ENCODE assay signal across 18 mouse cellular contexts in the genomic region with DNA sequence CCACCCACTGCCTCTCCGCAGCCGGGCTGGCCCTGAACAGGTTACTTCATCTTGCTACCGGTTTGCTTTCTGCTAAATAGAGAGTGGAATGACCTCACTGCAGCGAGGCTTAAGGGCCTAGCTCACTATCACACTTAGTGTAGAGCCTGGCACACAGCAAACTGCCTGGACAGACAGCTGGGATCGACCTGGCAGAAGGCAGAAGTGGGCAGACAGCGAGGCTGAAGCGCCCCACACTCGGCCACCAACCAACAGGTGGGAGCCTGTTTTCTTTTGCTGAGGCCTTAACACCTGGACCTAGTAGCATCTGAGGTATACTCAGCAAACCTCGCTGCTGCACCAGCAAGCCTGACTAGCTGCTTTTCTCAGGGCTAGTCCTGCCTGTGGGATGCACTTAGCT.
DNase-seq lines count a peak whose midpoint lies in the region; ATAC-seq lines count a peak whose summit lies in the region.
"Had no signal": no experiment of that assay in that cellular context is flagged by ENCODE, and none has a peak within 500 bp of the region (broad histone marks: within the 10 kb centered on the region; RNA-seq: fewer than 3 reads in every experiment).

No protein-coding gene starts in this region.

- 0 out of 2 replicates have a peak overlapping the region, but pooled peaks have one; percentile 39 for H3K27ac ChIP-seq in heart, embryonic 12.5 days (ENCODE audit: poor library complexity, severe bottlenecking)
- H3K27ac ChIP-seq in heart, embryonic 11.5 days (ENCODE audit: low read depth, low read length): no peak overlapping the region
- H3K27ac ChIP-seq in heart, embryonic 16.5 days (ENCODE audit: low read length): peak overlapping the region; percentile 64
- H3K27ac ChIP-seq in kidney, embryonic 15.5 days: peak overlapping the region; percentile 63; the same call in 1 of the 2 replicates
- H3K27ac ChIP-seq in kidney, embryonic 16.5 days (ENCODE audit: low read length): no peak overlapping the region
- H3K27ac ChIP-seq: embryonic facial prominence, embryonic 13.5 days; forebrain, embryonic 12.5 days had no signal

- no peaks in the 10 kb centered on the region for H3K36me3 ChIP-seq in heart, embryonic 12.5 days
- no peaks in the 10 kb centered on the region for H3K36me3 ChIP-seq in heart, embryonic 11.5 days (ENCODE audit: control insufficient read depth, insufficient read depth, low read length)
- H3K36me3 ChIP-seq in heart, embryonic 16.5 days (ENCODE audit: control insufficient read depth, insufficient read depth): no peaks in the 10 kb centered on the region
- 0 out of 2 replicates have a peak, but pooled peaks cover under 1% of the 10 kb centered on the region for H3K36me3 ChIP-seq in kidney, embryonic 15.5 days
- H3K36me3 ChIP-seq in kidney, embryonic 16.5 days (ENCODE audit: insufficient read depth, low read length): no peaks in the 10 kb centered on the region
- H3K36me3 ChIP-seq: embryonic facial prominence, embryonic 13.5 days; forebrain, embryonic 12.5 days; hindbrain, embryonic 15.5 days had no signal

- H3K4me1 ChIP-seq in heart, embryonic 12.5 days (replicated peaks): peaks cover 50% of the 10 kb centered on the region
- peaks cover 36% of the 10 kb centered on the region for H3K4me1 ChIP-seq in heart, embryonic 11.5 days (ENCODE audit: control insufficient read depth, insufficient read depth, low read length)
- H3K4me1 ChIP-seq in heart, embryonic 16.5 days (ENCODE audit: control insufficient read depth, insufficient read depth, low read length): peaks cover 39% of the 10 kb centered on the region
- H3K4me1 ChIP-seq in kidney, embryonic 15.5 days: peaks cover 37% of the 10 kb centered on the region
- H3K4me1 ChIP-seq in kidney, embryonic 16.5 days (ENCODE audit: insufficient read depth, low read length): peaks cover 25% of the 10 kb centered on the region; the same call in 1 of the 2 replicates

- intact Hi-C loops in heart, postnatal 25 days (cut with DNase I): loop anchor here (10.0 kb wide), 1 partner anchor 367 kb away; no protein-coding TSS in a partner anchor

- DNase-seq in heart, postnatal 25 days (ENCODE audit: low spot score): no peak
- no peak for DNase-seq in lung, adult 18-20 months
- DNase-seq: adrenal gland, adult 2 months; adrenal gland, postnatal 25 days; cerebellum, adult 18-20 months; cerebellum, adult 9-11 months; cerebellum, postnatal 36 days; kidney, adult 18-20 months had no signal

- H3K9me3 ChIP-seq in heart, embryonic 12.5 days (replicated peaks): no peaks in the 10 kb centered on the region
- H3K9me3 ChIP-seq in heart, embryonic 11.5 days (replicated peaks; ENCODE audit: control insufficient read depth, low read length): no peaks in the 10 kb centered on the region
- no peaks in the 10 kb centered on the region for H3K9me3 ChIP-seq in heart, embryonic 16.5 days (replicated peaks; ENCODE audit: control insufficient read depth, low read length)
- no peaks in the 10 kb centered on the region for H3K9me3 ChIP-seq in kidney, embryonic 15.5 days (replicated peaks)
- no peaks in the 10 kb centered on the region for H3K9me3 ChIP-seq in kidney, embryonic 16.5 days (ENCODE audit: low read length)
- H3K9me3 ChIP-seq: embryonic facial prominence, embryonic 13.5 days; forebrain, embryonic 12.5 days; hindbrain, embryonic 15.5 days had no signal

- WGBS in heart, embryonic 12.5 days: 80% methylated on average over 9 of the region's 9 CpGs
- 75% methylated on average over 9 of the region's 9 CpGs for WGBS in heart, embryonic 11.5 days (ENCODE audit: insufficient replicate concordance)
- 58% methylated on average over 9 of the region's 9 CpGs for WGBS in heart, embryonic 16.5 days
- WGBS in kidney, embryonic 15.5 days: 85% methylated on average over 9 of the region's 9 CpGs
- 85% methylated on average over 9 of the region's 9 CpGs for WGBS in kidney, embryonic 16.5 days

- H3K4me2 ChIP-seq in heart, embryonic 12.5 days: no peak overlapping the region
- no peak overlapping the region for H3K4me2 ChIP-seq in heart, embryonic 11.5 days
- H3K4me2 ChIP-seq in heart, embryonic 16.5 days (ENCODE audit: low read depth, low read length): no peak overlapping the region
- H3K4me2 ChIP-seq in kidney, embryonic 15.5 days: no peak overlapping the region
- H3K4me2 ChIP-seq in kidney, embryonic 16.5 days (replicated peaks; ENCODE audit: low read depth, low read length): no peak overlapping the region
- H3K4me2 ChIP-seq: embryonic facial prominence, embryonic 13.5 days; forebrain, embryonic 12.5 days; hindbrain, embryonic 15.5 days had no signal

- peak overlapping the region; percentile 32; the same call in 1 of the 2 replicates for H3K9ac ChIP-seq in heart, embryonic 12.5 days
- H3K9ac ChIP-seq in heart, embryonic 11.5 days (ENCODE audit: low read depth, low read length): no peak overlapping the region
- H3K9ac ChIP-seq in heart, embryonic 16.5 days (ENCODE audit: low read length): 0 out of 2 replicates have a peak overlapping the region, but pooled peaks have one; percentile 40
- no peak overlapping the region for H3K9ac ChIP-seq in kidney, embryonic 15.5 days
- no peak overlapping the region for H3K9ac ChIP-seq in kidney, embryonic 16.5 days (replicated peaks; ENCODE audit: low read length)
- H3K9ac ChIP-seq: embryonic facial prominence, embryonic 13.5 days; forebrain, embryonic 12.5 days; hindbrain, embryonic 15.5 days had no signal

- no peak for ATAC-seq in heart, embryonic 12.5 days (ENCODE audit: insufficient number of reproducible peaks, low FRiP score)
- no peak for ATAC-seq in heart, embryonic 11.5 days (replicated peaks; ENCODE audit: insufficient number of reproducible peaks, low FRiP score, low TSS enrichment)
- ATAC-seq in heart, embryonic 16.5 days (replicated peaks; ENCODE audit: extremely low read depth, insufficient read depth, low FRiP score): no peak
- ATAC-seq in kidney, embryonic 15.5 days (replicated peaks; ENCODE audit: low FRiP score): no peak
- ATAC-seq in kidney, embryonic 16.5 days (ENCODE audit: low FRiP score, low TSS enrichment): no peak
- ATAC-seq: forebrain, embryonic 16.5 days; inflammation-experienced regulatory T-cells, adult 6 months had no signal

- no peak overlapping the region for H3K4me3 ChIP-seq in heart, embryonic 12.5 days
- no peak overlapping the region for H3K4me3 ChIP-seq in heart, embryonic 11.5 days (ENCODE audit: low read depth, low read length)
- H3K4me3 ChIP-seq in heart, embryonic 16.5 days (ENCODE audit: low read length): no peak overlapping the region
- no peak overlapping the region for H3K4me3 ChIP-seq in kidney, embryonic 15.5 days (replicated peaks)
- H3K4me3 ChIP-seq in kidney, embryonic 16.5 days (ENCODE audit: low read length): no peak overlapping the region
- H3K4me3 ChIP-seq: embryonic facial prominence, embryonic 13.5 days; forebrain, embryonic 12.5 days; hindbrain, embryonic 15.5 days had no signal

- H3K27me3 ChIP-seq in heart, embryonic 12.5 days (replicated peaks): no peaks in the 10 kb centered on the region
- no peaks in the 10 kb centered on the region for H3K27me3 ChIP-seq in heart, embryonic 11.5 days (ENCODE audit: control insufficient read depth, insufficient read depth, low read length)
- no peaks in the 10 kb centered on the region for H3K27me3 ChIP-seq in heart, embryonic 16.5 days (ENCODE audit: control insufficient read depth, insufficient read depth, low read length)
- no peaks in the 10 kb centered on the region for H3K27me3 ChIP-seq in kidney, embryonic 15.5 days
- H3K27me3 ChIP-seq in kidney, embryonic 16.5 days (ENCODE audit: insufficient read depth, low read length): no peaks in the 10 kb centered on the region
- H3K27me3 ChIP-seq: embryonic facial prominence, embryonic 13.5 days; forebrain, embryonic 12.5 days; hindbrain, embryonic 15.5 days had no signal

Comparison
In these comparisons a context has a peak if more than half of its experiments do, and no peak if none do; other contexts are left out.
1. H3K27ac ChIP-seq: peak in heart, embryonic 12.5 days (single experiment), heart, embryonic 16.5 days (single experiment) and kidney, embryonic 15.5 days (single experiment); none in heart, embryonic 11.5 days (single experiment) and kidney, embryonic 16.5 days (single experiment).
2. H3K9ac ChIP-seq: peak in heart, embryonic 12.5 days (single experiment) and heart, embryonic 16.5 days (single experiment); none in heart, embryonic 11.5 days (single experiment), kidney, embryonic 15.5 days (single experiment) and kidney, embryonic 16.5 days (single experiment).